Mouse (Mus musculus) B cell, adult 62 days (primary cell): ENCODE data around the gene Cfap97. TPM values are rescaled to one million over a fixed set of nuclear protein-coding genes. Genes with fewer than 3 reads are reported as not detected.

Experiments
- total RNA-seq: library from RNA; stranded (reverse); gene quantifications from 4 replicates; pipeline ENCODE4 v1.2.4, GENCODE M21; 2023

Cfap97 gene
- total RNA-seq = 19.8 to 28.2 TPM (median 24.7 TPM) in 4 replicates

GRCm38 (mm10) chr8:46151202-46152062 lies at the start of gene Cfap97:
Gene Cfap97 (plus strand): TSS chr8:46151771.

GRCm38 (mm10) chr8:46152064-46153031 lies 777 bp downstream of the Cfap97 start, which contains the start of gene Snx25:
Gene Snx25 (minus strand): TSS chr8:46152159.

GRCm38 (mm10) chr8:46210404-46211315 lies 59.1 kb downstream of the Cfap97 start, which contains the start of gene Slc25a4:
Gene Slc25a4 (minus strand): TSS chr8:46211284.

Other genes with a start within 250 kb of the Cfap97 start
- not detected in 4 replicates for gene Ccdc110, start 217.2 kb upstream of the Cfap97 start, total RNA-seq
- gene 1700029J07Rik, start 176.5 kb upstream of the Cfap97 start, total RNA-seq = 5.7 to 7.8 TPM (median 6.9 TPM) in 4 replicates
- gene Ufsp2, start 176.2 kb upstream of the Cfap97 start, total RNA-seq = 20.0 to 30.0 TPM (median 22.6 TPM) in 4 replicates
- gene Lrp2bp, start 152.5 kb upstream of the Cfap97 start, total RNA-seq = 0.46 to 0.78 TPM in 2 of 4 replicates, not detected in the others
- 9.0 to 12.5 TPM (median 11.2 TPM) in 4 replicates for gene Ankrd37, start 146.1 kb upstream of the Cfap97 start, total RNA-seq
- gene Snx25, start 388 bp downstream of the Cfap97 start, total RNA-seq = 33.3 to 42.5 TPM (median 39.1 TPM) in 4 replicates
- gene Slc25a4, start 59.5 kb downstream of the Cfap97 start, total RNA-seq = 58.8 to 70.1 TPM (median 60.2 TPM) in 4 replicates
- gene Helt, start 142.9 kb downstream of the Cfap97 start, total RNA-seq = not detected in 4 replicates